Mouse (Mus musculus): ENCODE measurements around the gene Tmem120b.

Gene Tmem120b

DNA sequence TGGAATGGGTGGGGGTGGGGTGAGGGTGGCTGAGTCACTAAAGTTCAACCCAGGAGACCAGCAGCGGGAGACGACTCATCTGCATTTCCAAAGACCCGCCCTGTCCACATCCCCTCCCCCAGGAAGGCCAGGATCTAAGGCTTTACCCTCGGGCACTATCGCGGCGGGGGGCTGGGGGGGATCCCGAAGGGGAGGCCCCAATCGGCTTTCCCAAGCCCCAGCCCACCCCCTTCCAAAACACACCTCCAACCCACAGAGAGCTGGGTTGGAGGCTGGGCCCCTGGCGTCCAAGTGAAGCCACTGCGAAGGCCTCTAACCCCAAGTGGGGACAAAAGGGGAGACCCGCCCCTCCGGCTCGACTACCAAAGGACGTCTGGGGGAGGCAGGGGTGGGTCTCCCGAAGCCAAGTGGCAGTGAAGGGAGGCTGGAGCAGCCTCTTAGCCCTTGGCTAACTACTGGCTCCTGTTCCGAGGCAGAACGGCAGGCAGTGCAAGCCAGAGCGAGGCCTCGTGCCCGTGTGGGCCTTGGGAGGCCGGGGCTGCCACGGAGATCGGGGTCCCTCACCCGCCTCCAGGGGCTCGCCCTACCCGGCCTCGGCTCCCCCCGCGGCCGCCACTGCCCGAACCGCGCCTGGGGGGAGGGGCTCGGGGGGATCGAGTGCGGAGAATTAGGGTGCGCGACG lies 70.2 kb downstream of the Tmem120b start:
- in situ Hi-C loops (cut with MboI, MseI) = loop anchor here in 1 of 2 experiments (10.0 to 25.0 kb wide), 3 partner anchors 74 to 1301 kb away; partner anchors contain the start of genes Pheta1, Sh2b3 and Tmem120b

DNA sequence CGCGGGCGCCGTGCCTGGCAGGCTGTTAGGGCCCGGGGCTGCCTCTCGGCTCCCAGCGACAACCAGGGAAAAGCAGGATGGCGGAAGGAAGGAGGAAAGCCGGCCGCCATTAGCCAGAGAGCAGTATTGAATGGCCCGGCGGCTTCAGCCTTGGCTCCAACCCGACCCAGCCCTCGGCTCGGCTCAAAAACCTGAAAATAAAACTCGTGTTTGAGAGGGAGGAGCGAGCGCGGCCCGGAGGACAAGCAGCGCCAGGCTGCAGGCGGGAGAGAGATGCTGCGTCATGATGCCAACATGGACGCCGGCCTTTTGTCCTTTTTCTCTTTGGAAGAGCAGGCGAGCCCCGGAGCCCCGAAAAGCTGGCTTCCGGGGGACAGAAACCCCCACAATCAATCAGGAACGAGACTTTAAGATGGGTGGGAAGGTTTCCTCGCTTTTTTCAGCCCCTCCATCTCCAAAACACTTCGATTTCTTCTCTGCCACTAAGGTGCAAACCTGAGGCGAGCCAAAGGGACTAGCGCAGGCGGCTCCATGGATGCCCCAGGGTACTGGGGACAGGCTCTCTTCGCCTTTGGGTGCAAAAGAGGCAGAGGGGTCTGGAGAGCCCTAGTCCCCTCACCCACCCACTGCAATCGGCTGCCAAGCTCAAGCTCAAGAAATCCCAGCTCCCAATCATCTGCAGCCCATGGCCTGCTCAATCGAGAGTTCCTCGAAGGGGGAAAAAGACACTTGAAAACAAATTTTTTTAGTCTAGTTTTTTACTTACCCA lies 70.9 kb downstream of the Tmem120b start:
- in situ Hi-C loops (cut with MboI, MseI) = loop anchor here in 1 of 2 experiments (10.0 to 25.0 kb wide), 3 partner anchors 74 to 1302 kb away; partner anchors contain the start of genes Pheta1, Sh2b3 and Tmem120b

DNA sequence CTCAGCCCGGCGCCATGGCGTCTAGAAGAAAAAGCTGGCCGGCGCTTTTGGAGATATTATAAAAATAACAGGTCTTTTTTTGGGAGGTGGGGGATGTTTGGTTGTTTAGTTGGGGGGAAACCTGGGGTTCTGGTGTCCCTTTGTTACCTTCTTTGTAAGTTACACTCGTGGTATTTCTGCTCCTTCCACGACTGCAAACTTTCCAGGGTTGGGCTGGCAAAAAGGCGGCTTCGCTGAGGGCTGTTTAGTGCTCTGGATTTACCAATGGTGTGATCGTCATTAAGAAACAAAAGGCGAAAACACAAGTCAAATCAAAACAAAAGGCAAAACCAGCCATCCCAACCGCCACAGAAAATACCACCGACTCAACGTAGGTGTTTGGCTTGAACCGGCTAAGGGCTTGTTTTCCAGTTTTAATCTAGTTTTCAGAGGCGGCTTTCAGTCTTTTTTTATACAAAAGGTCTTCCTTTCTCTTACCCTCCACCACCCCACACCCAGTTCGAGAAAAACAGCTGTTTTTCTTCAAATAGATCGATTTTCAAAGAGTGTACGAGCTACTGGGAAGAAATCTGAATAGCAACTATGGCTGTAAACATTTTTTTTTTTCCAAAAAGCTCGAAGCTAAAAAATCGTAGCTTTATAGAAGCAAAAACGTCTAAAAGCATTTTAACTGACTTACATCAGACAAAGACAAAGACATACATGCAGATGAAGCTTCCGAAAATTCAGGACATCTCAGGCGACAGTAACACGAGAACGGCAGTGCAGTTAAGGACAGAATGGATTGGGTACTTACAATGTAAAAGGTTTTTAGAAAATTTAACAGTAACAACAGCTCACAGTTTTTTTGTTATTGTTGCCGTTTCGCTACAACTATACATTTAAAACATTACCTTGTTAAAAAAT lies 71.8 kb downstream of the Tmem120b start:
- in situ Hi-C loops (cut with MboI, MseI) = loop anchor here in 1 of 2 experiments (10.0 to 25.0 kb wide), 4 partner anchors 75 to 1303 kb away; partner anchors contain the start of genes Kdm2b, Pheta1, Sh2b3 and Tmem120b

DNA sequence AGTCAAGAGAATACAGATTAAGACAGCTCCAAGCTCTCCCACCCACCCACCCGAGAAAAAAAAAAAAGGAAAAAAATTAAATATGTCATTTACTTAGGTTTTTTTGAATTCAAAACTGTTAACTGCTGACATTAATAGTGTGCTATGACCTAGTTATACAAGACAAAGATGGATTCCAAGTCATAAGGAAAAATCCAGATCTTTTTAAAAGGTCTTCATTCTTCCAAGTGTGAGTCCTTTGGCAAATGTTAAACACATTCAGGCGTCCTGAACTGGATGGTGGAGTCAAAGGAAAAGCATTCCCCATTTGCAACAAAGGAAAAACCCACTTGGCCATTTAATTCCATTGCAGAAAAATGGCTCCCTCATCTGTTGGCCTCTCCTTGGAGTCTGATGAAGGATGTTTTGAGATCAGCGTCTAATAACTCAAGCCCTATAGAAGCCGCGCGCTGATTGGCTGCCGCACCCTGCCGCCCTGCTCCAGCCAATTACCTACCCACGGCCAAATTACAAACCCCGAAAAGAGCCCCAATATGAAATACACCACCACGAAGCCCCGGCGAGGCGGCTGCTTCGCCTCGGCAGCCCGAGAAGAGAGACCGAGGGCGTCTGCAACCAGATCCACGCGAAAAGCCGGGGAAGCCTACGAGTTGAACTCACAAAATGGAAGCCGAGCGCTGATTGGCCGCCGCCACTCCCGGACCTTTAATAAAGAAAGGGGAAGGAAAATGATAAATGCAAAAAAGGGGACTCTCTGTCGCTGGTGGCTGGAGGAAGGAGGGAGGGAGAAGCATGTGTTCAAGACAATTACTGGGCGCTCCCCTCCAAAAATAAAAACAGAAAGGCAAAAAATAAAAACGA lies 72.7 kb downstream of the Tmem120b start:
- in situ Hi-C loops (cut with MboI, MseI) = loop anchor here in 1 of 2 experiments (10.0 to 25.0 kb wide), 2 partner anchors 156 to 1304 kb away; partner anchors contain the start of genes Kdm2b, Pheta1 and Sh2b3

DNA sequence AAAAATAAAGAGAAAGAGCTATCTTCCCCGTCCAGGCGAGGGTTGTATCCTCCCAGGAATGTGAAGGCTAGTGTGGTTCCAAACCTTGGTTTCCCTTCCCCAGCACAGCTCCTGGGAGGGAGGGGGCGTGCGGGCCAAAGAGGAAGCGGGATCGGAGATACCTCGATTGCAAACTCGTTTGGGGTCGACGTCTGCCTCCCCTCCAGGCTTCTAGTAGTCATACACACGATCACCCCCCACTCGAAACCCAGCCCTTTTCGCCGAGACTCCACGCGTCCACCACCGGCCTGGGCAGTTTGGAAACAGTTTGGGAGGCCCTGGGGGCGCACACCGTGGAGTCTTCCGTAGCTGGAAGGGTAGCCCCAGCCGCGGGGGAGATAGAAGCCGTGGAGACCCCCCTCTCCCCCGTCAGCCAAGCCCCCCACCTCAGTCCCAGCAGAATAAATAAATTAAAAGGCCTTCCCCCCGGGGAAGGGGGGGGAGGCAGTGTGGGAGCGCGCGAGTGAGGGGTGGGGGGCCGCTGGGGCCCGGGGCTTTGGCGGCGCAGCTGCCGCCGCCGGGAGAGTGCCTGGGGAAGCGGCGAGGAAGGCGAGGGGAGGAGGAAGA lies 73.4 kb downstream of the Tmem120b start:
- in situ Hi-C loops (cut with MboI, MseI) = loop anchor here in 1 of 2 experiments (10.0 to 25.0 kb wide), 2 partner anchors 157 to 1304 kb away; partner anchors contain the start of genes Kdm2b, Pheta1 and Sh2b3

DNA sequence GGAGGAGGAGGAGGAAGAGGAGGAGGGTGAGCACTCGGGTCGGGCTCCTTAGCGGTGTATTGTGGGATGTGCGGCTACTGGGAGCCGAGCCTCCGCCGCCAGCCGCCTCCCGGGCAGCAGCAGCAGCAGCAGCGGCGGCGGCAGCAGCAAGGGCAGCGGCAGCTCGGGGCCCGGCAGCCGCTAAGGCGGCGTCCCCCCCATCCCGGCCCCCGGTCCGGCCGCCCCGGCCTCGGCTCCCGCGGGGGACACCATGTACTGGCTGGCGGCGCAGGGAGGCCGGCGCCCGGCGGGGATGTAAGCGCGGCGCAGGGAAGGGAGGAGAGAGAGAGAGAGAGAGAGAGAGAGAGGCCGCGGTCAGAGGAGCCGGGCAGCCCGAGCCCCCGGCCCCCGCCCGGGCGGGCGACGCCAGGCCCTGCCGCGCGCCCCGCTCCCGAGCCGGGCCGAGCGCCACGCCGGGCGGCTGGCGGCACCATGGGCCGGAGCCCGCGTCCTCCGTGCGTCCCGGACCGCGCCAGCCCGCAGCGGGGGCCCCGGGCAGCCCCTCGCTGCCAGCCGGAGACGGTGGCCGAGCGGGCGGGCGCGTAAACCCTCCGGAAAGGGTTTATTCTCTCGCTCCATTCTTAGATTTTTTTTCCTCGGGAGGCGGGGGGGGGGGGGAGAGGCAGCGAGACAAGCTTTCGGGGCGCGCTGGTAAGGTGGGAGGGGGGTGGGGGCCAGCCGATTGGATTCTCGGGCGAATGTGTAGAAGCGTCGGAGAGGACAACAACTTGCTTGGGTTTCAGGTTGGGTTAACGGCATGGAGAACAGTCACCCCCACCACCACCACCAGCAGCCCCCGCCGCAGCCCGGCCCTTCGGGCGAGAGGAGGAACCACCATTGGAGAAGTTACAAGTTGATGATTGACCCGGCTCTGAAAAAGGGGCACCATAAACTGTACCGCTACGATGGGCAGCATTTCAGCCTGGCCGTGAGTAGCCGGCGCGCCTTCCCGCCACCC lies 74.2 kb downstream of the Tmem120b start, which contains the start of gene Setd1b:
Gene Setd1b (plus strand): TSS at position 33 of the 997 bp plus-strand sequence.
- in situ Hi-C loops (cut with MboI, MseI) = loop anchor here in 1 of 2 experiments (10.0 to 25.0 kb wide), 2 partner anchors 158 to 1305 kb away; partner anchors contain the start of genes Kdm2b, Pheta1 and Sh2b3

DNA sequence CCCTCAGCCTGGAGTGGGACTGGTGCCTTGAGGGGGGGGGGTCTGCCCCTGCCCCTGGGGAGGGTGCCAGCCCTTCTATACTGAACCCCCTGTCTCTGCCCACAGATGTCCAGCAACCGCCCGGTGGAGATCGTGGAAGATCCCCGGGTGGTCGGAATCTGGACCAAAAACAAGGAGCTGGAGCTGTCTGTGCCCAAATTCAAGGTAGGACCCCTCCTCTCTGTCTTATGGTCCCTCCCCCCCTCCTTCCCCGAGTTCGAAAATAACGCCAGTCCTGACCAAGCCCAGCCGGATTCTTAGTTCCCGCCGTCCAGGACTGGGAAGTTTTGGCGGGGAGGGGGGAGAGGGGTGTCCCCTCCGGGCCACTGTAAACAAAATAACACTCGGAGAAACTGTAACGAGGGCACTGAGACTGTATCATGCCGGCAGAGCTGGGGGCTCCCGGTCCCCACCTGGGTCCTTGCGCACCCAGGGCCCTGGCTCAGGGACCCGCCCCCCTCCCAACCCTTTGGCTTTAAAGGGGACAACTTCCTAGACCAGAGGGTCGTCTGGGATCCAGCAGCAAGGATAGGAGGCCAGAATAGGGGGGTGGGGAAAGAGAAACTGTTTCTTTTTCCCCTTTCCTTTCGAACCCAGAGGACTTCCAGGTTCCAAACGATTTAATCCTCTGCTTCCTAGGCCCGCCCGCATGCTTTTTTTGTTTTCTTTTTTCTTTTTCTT lies 75.2 kb downstream of the Tmem120b start:
- in situ Hi-C loops (cut with MboI, MseI) = loop anchor here in 1 of 2 experiments (10.0 to 25.0 kb wide), 2 partner anchors 159 to 1306 kb away; partner anchors contain the start of genes Kdm2b, Pheta1 and Sh2b3

DNA sequence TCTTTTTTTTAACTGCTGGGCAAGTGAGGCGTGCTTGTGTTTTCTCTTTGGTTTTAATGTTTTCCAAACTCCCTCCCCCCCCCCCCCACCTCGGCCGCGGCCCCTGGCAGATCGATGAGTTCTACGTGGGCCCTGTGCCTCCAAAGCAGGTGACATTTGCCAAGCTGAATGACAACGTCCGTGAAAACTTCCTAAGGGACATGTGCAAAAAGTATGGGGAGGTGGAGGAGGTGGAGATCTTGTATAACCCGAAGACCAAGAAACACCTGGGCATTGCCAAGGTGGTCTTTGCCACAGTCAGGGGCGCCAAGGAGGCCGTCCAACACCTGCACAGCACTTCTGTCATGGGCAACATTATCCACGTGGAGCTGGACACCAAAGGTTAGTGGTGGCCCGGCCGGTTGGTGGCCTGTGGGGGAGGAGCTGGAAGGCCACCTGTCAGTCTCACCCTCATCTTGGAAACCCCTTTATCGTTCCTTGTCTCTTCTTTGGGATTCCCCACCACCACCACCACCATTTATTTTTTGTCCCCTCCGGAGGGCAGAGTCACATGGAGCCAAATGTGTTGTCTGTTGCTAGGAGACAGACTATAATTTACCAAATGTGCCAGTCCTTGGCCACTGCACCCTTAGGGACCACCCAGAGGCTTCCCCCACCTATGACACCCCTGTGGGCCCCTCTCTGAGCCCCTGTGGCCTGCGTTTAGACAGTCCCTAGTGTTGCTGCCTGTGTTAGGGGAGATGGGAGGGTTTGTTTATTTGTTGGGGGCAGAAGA lies 75.9 kb downstream of the Tmem120b start:
- in situ Hi-C loops (cut with MboI, MseI) = loop anchor here in 1 of 2 experiments (10.0 to 25.0 kb wide), 2 partner anchors 159 to 1307 kb away; partner anchors contain the start of genes Kdm2b, Pheta1 and Sh2b3

DNA sequence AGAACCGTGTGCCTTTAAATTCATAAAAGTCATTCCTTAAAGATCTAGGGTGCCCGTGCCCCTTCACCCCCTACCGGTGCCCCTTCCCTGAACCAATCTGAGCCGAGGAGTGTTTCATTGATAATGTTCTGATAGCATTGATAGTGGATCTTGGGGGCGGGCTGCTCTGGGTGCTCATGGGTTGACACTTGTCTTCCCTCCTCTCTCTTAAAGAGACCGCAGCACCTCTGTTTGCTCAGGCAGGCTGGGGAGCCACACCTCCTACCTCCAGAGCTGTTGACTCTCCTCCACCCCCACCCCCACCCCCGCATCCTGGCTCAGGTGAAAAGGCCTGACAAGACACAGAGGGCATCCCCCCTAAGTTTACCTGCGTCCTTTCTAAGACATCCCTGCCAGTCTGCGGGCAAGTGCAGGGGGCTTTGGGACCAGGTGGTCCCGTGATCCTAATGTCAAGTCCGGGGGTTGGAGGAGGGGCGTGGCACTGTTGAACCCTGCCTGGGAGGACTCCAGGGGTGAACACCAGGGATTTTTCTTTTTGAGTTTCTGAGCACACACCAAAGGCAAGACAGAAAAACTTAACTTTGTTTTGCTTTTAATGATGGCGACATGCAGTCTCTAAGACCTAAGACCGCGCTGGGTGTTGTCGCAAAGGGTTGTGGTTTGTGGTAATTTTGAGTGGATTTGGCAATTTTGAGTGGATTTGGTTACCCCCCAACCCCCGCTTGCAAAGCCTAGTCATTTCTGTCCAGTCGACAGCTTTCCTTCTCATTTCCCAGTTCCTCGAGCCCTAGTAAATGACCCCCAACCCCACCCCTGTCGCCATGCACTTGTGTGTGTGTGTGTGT lies 76.8 kb downstream of the Tmem120b start:
- in situ Hi-C loops (cut with MboI, MseI) = loop anchor here in 1 of 2 experiments (10.0 to 25.0 kb wide), 2 partner anchors 160 to 1308 kb away; partner anchors contain the start of genes Kdm2b, Pheta1 and Sh2b3

DNA sequence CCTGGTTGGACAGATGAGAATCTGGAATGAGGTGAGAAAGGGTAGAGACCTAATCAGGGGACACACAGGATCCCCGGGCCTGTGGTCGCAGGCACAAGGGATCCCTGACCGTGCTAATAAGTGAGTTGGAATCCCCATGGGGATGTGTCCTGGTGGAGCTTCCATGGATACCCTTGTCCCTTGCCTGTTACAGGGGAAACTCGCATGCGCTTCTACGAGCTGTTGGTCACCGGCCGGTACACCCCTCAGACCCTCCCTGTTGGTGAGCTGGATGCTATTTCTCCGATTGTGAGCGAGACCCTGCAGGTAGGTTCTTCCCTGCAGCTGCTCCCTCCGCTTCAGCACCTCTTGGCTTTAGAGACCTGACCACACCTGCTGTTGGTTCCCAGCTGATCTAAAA lies 78.1 kb downstream of the Tmem120b start:
- in situ Hi-C loops (cut with MboI, MseI) = loop anchor here in 1 of 2 experiments (10.0 to 25.0 kb wide), 2 partner anchors 162 to 1309 kb away; partner anchors contain the start of genes Kdm2b, Pheta1 and Sh2b3

DNA sequence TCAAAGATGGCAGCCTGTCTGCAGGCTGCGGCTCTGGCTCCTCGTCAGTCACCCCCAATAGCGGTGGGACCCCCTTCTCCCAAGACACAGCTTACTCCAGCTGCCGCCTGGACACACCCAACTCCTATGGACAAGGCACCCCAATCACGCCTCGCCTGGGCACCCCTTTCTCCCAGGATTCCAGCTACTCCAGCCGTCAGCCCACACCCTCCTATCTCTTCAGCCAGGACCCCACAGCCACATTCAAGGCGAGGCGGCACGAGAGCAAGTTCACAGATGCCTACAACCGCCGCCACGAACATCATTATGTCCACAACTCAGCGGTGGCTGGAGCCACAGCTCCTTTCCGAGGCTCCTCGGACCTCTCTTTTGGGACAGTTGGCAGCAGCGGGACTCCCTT lies 79.4 kb downstream of the Tmem120b start:
- in situ Hi-C loops (cut with MboI, MseI) = loop anchor here in 1 of 2 experiments (10.0 to 25.0 kb wide), 2 partner anchors 163 to 1310 kb away; partner anchors contain the start of genes Kdm2b, Pheta1 and Sh2b3

DNA sequence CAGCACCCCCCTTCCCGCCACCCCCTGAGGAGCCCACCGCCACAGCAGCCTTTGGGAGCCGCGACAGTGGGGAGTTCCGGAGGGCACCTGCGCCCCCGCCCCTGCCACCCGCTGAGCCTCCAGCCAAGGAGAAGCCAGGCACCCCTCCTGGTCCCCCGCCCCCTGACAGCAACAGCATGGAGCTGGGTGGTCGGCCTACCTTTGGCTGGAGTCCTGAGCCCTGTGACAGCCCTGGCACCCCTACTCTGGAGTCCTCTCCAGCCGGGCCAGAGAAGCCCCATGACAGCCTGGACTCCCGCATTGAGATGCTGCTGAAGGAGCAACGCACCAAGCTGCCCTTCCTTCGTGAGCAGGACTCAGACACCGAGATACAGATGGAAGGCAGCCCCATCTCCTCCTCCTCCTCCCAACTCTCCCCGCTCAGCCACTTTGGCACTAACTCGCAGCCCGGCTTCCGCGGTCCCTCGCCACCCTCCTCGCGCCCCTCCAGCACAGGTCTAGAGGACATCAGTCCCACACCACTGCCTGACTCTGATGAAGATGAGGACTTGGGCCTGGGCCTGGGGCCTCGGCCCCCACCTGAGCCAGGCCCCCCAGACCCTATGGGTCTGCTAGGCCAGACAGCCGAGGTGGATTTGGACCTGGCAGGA lies 80.0 kb downstream of the Tmem120b start:
- in situ Hi-C loops (cut with MboI, MseI) = loop anchor here in 1 of 2 experiments (10.0 to 25.0 kb wide), 2 partner anchors 163 to 1311 kb away; partner anchors contain the start of genes Kdm2b, Pheta1 and Sh2b3

DNA sequence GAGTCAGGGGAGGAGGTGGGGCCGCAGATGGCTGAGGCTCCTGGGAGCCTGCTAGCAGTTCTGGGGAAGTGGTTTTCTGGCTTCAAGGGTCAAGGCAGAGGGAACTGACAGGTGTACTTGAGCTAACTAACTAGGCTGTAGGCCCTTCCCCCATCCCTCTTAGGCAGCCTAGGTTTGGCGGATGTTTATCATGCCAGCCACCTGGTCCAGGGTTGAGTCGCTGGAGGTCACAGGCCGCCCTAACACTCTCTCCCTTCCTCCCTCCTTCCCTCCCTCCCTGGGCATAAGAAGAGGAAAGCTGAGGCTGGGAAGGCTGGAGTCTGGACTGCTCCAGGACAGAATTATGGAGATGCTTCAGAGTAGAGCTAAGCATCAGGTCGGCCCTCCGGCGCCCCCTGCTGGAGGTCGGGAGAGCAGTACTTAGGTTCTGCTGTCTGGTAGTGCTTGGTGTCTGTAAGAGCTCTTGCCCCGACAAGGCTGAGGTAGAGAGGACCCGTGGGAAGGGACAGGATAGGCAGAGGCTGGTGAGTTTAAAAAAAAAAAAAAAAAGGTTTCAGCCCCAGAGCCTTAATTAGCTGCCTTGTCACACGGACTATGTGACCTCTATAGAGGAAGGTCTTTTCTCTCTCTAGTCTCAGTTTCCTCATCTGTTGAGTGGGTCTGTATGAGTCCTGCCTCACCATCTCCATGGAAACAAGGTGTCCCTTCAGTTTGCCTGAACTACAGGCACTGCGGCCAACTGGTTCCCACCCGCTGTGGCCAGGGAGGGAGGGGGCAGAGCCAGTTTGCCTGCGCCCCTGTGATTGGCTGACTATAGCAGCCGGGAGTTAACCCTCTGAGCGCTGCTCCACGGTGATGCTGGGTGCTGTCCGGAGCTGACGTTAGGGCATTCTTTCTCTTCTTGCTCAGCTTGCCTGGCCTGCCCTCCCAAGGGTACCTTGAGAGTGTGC lies 81.5 kb downstream of the Tmem120b start:
- in situ Hi-C loops (cut with MboI, MseI) = loop anchor here in 1 of 2 experiments (5.0 to 25.0 kb wide), 3 partner anchors 32 to 1312 kb away; partner anchors contain the start of genes Kdm2b, Pheta1 and Sh2b3
